Mouse (Mus musculus): Measurements from ENCODE around the gene Atp6v0e2. TPM values are rescaled to one million over a fixed set of nuclear protein-coding genes. Genes with fewer than 3 reads are reported as not detected.

Gene Atp6v0e2
- polyA plus RNA-seq, 2 experiments = 0.75 to 0.81 TPM

- no peak overlapping the region for H3K9ac ChIP-seq (replicated peaks)
- ATAC-seq (ENCODE audit: insufficient read depth) = no peak
Measured at GRCm38 (mm10) chr6:48565693-48566310, 28.4 kb downstream of the Atp6v0e2 start.

GRCm38 (mm10) chr6:48566312-48566711, 28.9 kb downstream of the Atp6v0e2 start:
- TF ChIP-seq CTCF (IDR thresholded peaks at IDR 0.05; ENCODE audit: low read depth) (no peak), EP300 (IDR thresholded peaks at IDR 0.05; ENCODE audit: low read depth) (no peak)
- no peak for DNase-seq (ENCODE audit: low read depth in 3 of 3, low spot score in 3 of 3)
- Histone ChIP-seq H3K27ac (no peak overlapping the region), H3K27me3 (ENCODE audit: control insufficient read depth, insufficient read depth, low read length) (no peaks in the 10 kb centered on the region), H3K4me3 (ENCODE audit: insufficient read depth in 1 of 2, low read depth in 2 of 2, low read length in 2 of 2) (no peak overlapping the region), H3K4me1 (replicated peaks; ENCODE audit: control insufficient read depth in 2 of 2, insufficient read depth in 2 of 2, low read length in 1 of 2) (no peaks in the 10 kb centered on the region), H3K9ac (replicated peaks) (no peak overlapping the region), H3K36me3 (replicated peaks; ENCODE audit: control insufficient read depth, insufficient read depth, low read depth) (no peaks in the 10 kb centered on the region), H3K4me2 (ENCODE audit: low read depth) (no peak overlapping the region), H3K9me3 (ENCODE audit: control insufficient read depth, low read length) (no peaks in the 10 kb centered on the region)
- ATAC-seq (ENCODE audit: insufficient read depth) = no peak
- 70% methylated on average over 5 of the region's 5 CpGs for WGBS (ENCODE audit: insufficient replicate concordance)

More at GRCm38 (mm10) chr6:48565693-48566310, 28.4 kb downstream of the Atp6v0e2 start:
- no peak for TF ChIP-seq EP300 (IDR thresholded peaks at IDR 0.05; ENCODE audit: low read depth)
- no peak for TF ChIP-seq CTCF (IDR thresholded peaks at IDR 0.05; ENCODE audit: low read depth)
- H3K27me3 ChIP-seq (ENCODE audit: control insufficient read depth, insufficient read depth, low read length) = no peaks in the 10 kb centered on the region
- no peak for DNase-seq (ENCODE audit: low read depth in 3 of 3, low spot score in 3 of 3)
- no peak overlapping the region for H3K27ac ChIP-seq
- H3K36me3 ChIP-seq (replicated peaks; ENCODE audit: control insufficient read depth, insufficient read depth, low read depth) = no peaks in the 10 kb centered on the region
- H3K4me3 ChIP-seq (ENCODE audit: insufficient read depth in 1 of 2, low read depth in 2 of 2, low read length in 2 of 2) = no peak overlapping the region
- 72% methylated on average over 4 of the region's 4 CpGs for WGBS (ENCODE audit: insufficient replicate concordance)
- H3K4me2 ChIP-seq (ENCODE audit: low read depth) = no peak overlapping the region
- H3K4me1 ChIP-seq (replicated peaks; ENCODE audit: control insufficient read depth in 2 of 2, insufficient read depth in 2 of 2, low read length in 1 of 2) = no peaks in the 10 kb centered on the region
- H3K9me3 ChIP-seq (ENCODE audit: control insufficient read depth, low read length) = no peaks in the 10 kb centered on the region

DNA sequence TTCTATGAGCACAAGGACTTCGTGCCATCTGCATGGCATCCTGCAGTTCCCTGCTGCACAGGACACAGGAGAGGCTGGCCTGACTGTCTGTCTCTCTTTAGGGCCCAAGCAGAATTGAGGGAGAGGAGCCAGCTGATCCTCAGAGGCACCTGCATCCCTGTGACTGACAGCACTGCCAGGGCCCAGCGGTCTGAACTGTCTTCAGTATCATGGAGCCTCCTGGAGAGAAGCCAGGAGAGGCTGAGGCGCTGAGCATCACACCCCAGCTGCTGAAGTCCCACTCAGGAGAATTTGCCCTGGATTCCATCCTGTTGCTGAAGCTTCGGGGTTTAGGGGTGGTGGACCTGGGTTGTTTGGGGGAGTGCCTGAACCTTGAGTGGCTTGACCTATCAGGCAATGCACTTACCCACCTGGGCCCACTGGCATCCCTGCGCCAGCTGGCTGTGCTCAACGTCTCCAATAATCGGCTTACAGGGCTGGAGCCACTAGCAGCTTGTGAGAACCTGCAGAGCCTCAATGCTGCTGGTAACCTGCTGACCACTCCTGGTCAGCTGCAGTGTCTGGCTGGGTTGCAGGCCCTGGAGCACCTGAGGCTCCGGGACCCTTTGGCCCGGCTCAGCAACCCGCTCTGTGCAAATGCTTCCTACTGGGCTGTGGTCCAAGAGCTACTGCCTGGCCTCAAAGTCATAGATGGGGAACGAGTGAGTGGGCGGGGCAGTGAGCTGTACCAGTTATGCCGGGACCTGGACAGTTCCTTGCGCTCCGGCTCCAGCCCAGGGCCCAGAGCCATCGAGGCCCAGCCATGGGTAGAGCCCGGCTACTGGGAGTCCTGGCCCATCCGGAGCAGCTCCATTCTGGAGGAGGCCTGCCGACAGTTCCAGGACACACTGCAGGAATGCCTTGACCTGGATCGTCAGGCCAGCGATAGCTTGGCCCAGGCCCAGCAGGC, 30.9 kb downstream of the Atp6v0e2 start:
- TF ChIP-seq CTCF (IDR thresholded peaks at IDR 0.05; ENCODE audit: low read depth) (no peak), EP300 (IDR thresholded peaks at IDR 0.05; ENCODE audit: low read depth) (no peak)
- Histone ChIP-seq H3K36me3 (replicated peaks; ENCODE audit: control insufficient read depth, insufficient read depth, low read depth) (no peaks in the 10 kb centered on the region), H3K9ac (replicated peaks) (no peak overlapping the region), H3K27me3 (ENCODE audit: control insufficient read depth, insufficient read depth, low read length) (no peaks in the 10 kb centered on the region), H3K4me2 (ENCODE audit: low read depth) (no peak overlapping the region), H3K4me1 (replicated peaks; ENCODE audit: control insufficient read depth in 2 of 2, insufficient read depth in 2 of 2, low read length in 1 of 2) (peaks cover 0 to 7% of the 10 kb centered on the region in 2 experiments; a peak in 2 of 4 replicates), H3K9me3 (ENCODE audit: control insufficient read depth, low read length) (no peaks in the 10 kb centered on the region), H3K27ac (no peak overlapping the region), H3K4me3 (ENCODE audit: insufficient read depth in 1 of 2, low read depth in 2 of 2, low read length in 2 of 2) (no peak overlapping the region)
- DNase-seq (ENCODE audit: low read depth in 3 of 3, low spot score in 3 of 3) (no peak), ATAC-seq (ENCODE audit: insufficient read depth) (no peak)
- WGBS (ENCODE audit: insufficient replicate concordance) = 72% methylated on average over 21 of the region's 21 CpGs

- 66% methylated on average over 8 of the region's 8 CpGs for WGBS (ENCODE audit: insufficient replicate concordance)
- Histone ChIP-seq H3K9ac (replicated peaks) (no peak overlapping the region), H3K4me1 (replicated peaks; ENCODE audit: control insufficient read depth in 2 of 2, insufficient read depth in 2 of 2, low read length in 1 of 2) (peaks cover 0 to 7% of the 10 kb centered on the region in 2 experiments; a peak in 2 of 4 replicates), H3K27me3 (ENCODE audit: control insufficient read depth, insufficient read depth, low read length) (no peaks in the 10 kb centered on the region), H3K4me2 (ENCODE audit: low read depth) (no peak overlapping the region), H3K27ac (no peak overlapping the region), H3K4me3 (ENCODE audit: insufficient read depth in 1 of 2, low read depth in 2 of 2, low read length in 2 of 2) (no peak overlapping the region), H3K36me3 (replicated peaks; ENCODE audit: control insufficient read depth, insufficient read depth, low read depth) (no peaks in the 10 kb centered on the region), H3K9me3 (ENCODE audit: control insufficient read depth, low read length) (no peaks in the 10 kb centered on the region)
- DNase-seq (ENCODE audit: low read depth in 3 of 3, low spot score in 3 of 3) = no peak
- TF ChIP-seq CTCF (IDR thresholded peaks at IDR 0.05; ENCODE audit: low read depth) = no peak
- no peak for TF ChIP-seq EP300 (IDR thresholded peaks at IDR 0.05; ENCODE audit: low read depth)
- ATAC-seq (ENCODE audit: insufficient read depth) = no peak
Measured at GRCm38 (mm10) chr6:48569065-48569807, 31.8 kb downstream of the Atp6v0e2 start.
